8 mouse cellular contexts compared by ENCODE assay signal in genomic region chr15:5243036-5243958, GRCm38 (mm10). TPM values are rescaled to one million over a fixed set of nuclear protein-coding genes. Genes with fewer than 3 reads are reported as not detected.
DNase-seq lines count a peak whose midpoint lies in the region; ATAC-seq and TF ChIP-seq lines count a peak whose summit lies in the region.

No protein-coding gene starts in this region.

- H3K27ac ChIP-seq in kidney, embryonic 14.5 days (ENCODE audit: low read depth, low read length): no peak overlapping the region
- H3K27ac ChIP-seq in heart, embryonic 10.5 days: no peak overlapping the region
- no peak overlapping the region for H3K27ac ChIP-seq in limb, embryonic 11.5 days (replicated peaks; ENCODE audit: low read depth, low read length)
- no peak overlapping the region for H3K27ac ChIP-seq in midbrain, postnatal 0 days (ENCODE audit: low read depth, low read length)

- ATAC-seq in kidney, embryonic 14.5 days (ENCODE audit: low FRiP score, low TSS enrichment): no peak
- ATAC-seq in activated CD4-positive, CD25-positive, alpha-beta regulatory T cell, adult 4 months: peak; percentile 12
- ATAC-seq in limb, embryonic 11.5 days (ENCODE audit: insufficient number of reproducible peaks, low FRiP score, low TSS enrichment, low read depth): no peak
- 0 out of 2 replicates have a peak, but pooled peaks have one; percentile 0 for ATAC-seq in midbrain, postnatal 0 days (ENCODE audit: low FRiP score)

- H3K4me3 ChIP-seq in kidney, embryonic 14.5 days (ENCODE audit: low read length): peak overlapping the region; percentile 57
- peak overlapping the region; percentile 77 for H3K4me3 ChIP-seq in heart, embryonic 10.5 days
- peak overlapping the region; percentile 51 for H3K4me3 ChIP-seq in limb, embryonic 11.5 days (ENCODE audit: low read depth, low read length)
- H3K4me3 ChIP-seq in midbrain, postnatal 0 days (ENCODE audit: low read depth, low read length): peak overlapping the region; percentile 42

- H3K9me3 ChIP-seq in kidney, embryonic 14.5 days (ENCODE audit: control insufficient read depth, low read length): no peaks in the 10 kb centered on the region
- H3K9me3 ChIP-seq in heart, embryonic 10.5 days: no peaks in the 10 kb centered on the region
- H3K9me3 ChIP-seq in limb, embryonic 11.5 days (ENCODE audit: control insufficient read depth, low read length): no peaks in the 10 kb centered on the region
- no peaks in the 10 kb centered on the region for H3K9me3 ChIP-seq in midbrain, postnatal 0 days (ENCODE audit: low read length)

- no peaks in the 10 kb centered on the region for H3K36me3 ChIP-seq in kidney, embryonic 14.5 days (ENCODE audit: control insufficient read depth, insufficient read depth, low read length)
- H3K36me3 ChIP-seq in heart, embryonic 10.5 days: no peaks in the 10 kb centered on the region
- H3K36me3 ChIP-seq in limb, embryonic 11.5 days (ENCODE audit: control insufficient read depth, insufficient read depth, low read length): no peaks in the 10 kb centered on the region
- H3K36me3 ChIP-seq in midbrain, postnatal 0 days (ENCODE audit: insufficient read depth, low read length): no peaks in the 10 kb centered on the region

- H3K4me2 ChIP-seq in kidney, embryonic 14.5 days (replicated peaks; ENCODE audit: low read depth, low read length): peak overlapping the region; percentile 99
- H3K4me2 ChIP-seq in limb, embryonic 11.5 days (ENCODE audit: low read depth, severe bottlenecking): peak overlapping the region; percentile 96
- H3K4me2 ChIP-seq in midbrain, postnatal 0 days (ENCODE audit: low read depth, low read length, poor library complexity, severe bottlenecking): peak overlapping the region; percentile 90

- intact Hi-C loops in left cerebral cortex, postnatal 25 days (cut with DNase I): no loop called here

- WGBS in kidney, embryonic 14.5 days: 5% methylated on average over 40 of the region's 40 CpGs
- 6% methylated on average over 40 of the region's 40 CpGs for WGBS in heart, embryonic 10.5 days
- WGBS in limb, embryonic 11.5 days: 7% methylated on average over 40 of the region's 40 CpGs
- 6% methylated on average over 40 of the region's 40 CpGs for WGBS in midbrain, postnatal 0 days

- H3K27me3 ChIP-seq in kidney, embryonic 14.5 days (ENCODE audit: control insufficient read depth, insufficient read depth, low read length): peaks cover 18% of the 10 kb centered on the region; the same call in 1 of the 2 replicates
- H3K27me3 ChIP-seq in heart, embryonic 10.5 days (ENCODE audit: insufficient read depth, poor library complexity, severe bottlenecking): peaks cover 43% of the 10 kb centered on the region
- H3K27me3 ChIP-seq in limb, embryonic 11.5 days (ENCODE audit: control insufficient read depth, insufficient read depth, low read length): peaks cover 21% of the 10 kb centered on the region
- peaks cover 33% of the 10 kb centered on the region for H3K27me3 ChIP-seq in midbrain, postnatal 0 days (ENCODE audit: insufficient read depth, low read length)

- H3K4me1 ChIP-seq in kidney, embryonic 14.5 days (ENCODE audit: control insufficient read depth, insufficient read depth, low read length): peaks cover 19% of the 10 kb centered on the region
- H3K4me1 ChIP-seq in heart, embryonic 10.5 days: peaks cover 32% of the 10 kb centered on the region
- H3K4me1 ChIP-seq in limb, embryonic 11.5 days (ENCODE audit: control insufficient read depth, insufficient read depth, low read length): peaks cover 12% of the 10 kb centered on the region
- H3K4me1 ChIP-seq in midbrain, postnatal 0 days (ENCODE audit: insufficient read depth, low read length): 0 out of 2 replicates have a peak, but pooled peaks cover 6% of the 10 kb centered on the region

- no peak for TF ChIP-seq CTCF in midbrain, postnatal 0 days (IDR thresholded peaks at IDR 0.05)

- no peak for DNase-seq in kidney, adult 11 months
- DNase-seq in heart, embryonic 10.5 days (ENCODE audit: low spot score): no peak
- peak; percentile 43 for DNase-seq in limb, embryonic 11.5 days (ENCODE audit: low spot score)
- DNase-seq in midbrain, postnatal 0 days (ENCODE audit: low spot score): no peak
- no peak for DNase-seq in left cerebral cortex, postnatal 25 days (ENCODE audit: low spot score in 2 of 2)
- DNase-seq in adrenal gland, adult 18-20 months (ENCODE audit: low spot score in 2 of 2): no peak

- H3K9ac ChIP-seq in kidney, embryonic 14.5 days (ENCODE audit: low read depth, low read length): peak overlapping the region; percentile 51
- H3K9ac ChIP-seq in limb, embryonic 11.5 days (ENCODE audit: low read length): peak overlapping the region; percentile 38; the same call in 1 of the 2 replicates
- 0 out of 2 replicates have a peak overlapping the region, but pooled peaks have one; percentile 29 for H3K9ac ChIP-seq in midbrain, postnatal 0 days (replicated peaks; ENCODE audit: low read length, poor library complexity, severe bottlenecking)

RNA-seq across cellular contexts. Expression of gene Ptger4, which starts 0.7 kb away (rescaled TPM):
- 3.0 and 5.9 TPM in 2 replicates for polyA plus RNA-seq in kidney, embryonic 14.5 days (2014; fragmentation: Nextera tagmentation; extraction: Ambion mirVana)
- 10 to 100 TPM; 33.9 to 36.7 TPM for polyA plus RNA-seq in activated CD4-positive, CD25-positive, alpha-beta regulatory T cell, adult 4 months (2017; shearing (Covaris generic))
- polyA plus RNA-seq in heart, embryonic 10.5 days (2016; fragmentation: Nextera tagmentation; extraction: Ambion mirVana): 0.90 and 1.8 TPM in 2 replicates
- 1.4 TPM in 2 replicates for polyA plus RNA-seq in limb, embryonic 11.5 days (2014; fragmentation: Nextera tagmentation; extraction: Ambion mirVana)
- total RNA-seq in midbrain, postnatal 0 days (2014; rRNA removed): 1.9 and 2.5 TPM in 2 replicates
- polyA plus RNA-seq in midbrain, postnatal 0 days (2015; fragmentation: Nextera tagmentation; extraction: Ambion mirVana): 1.7 and 2.0 TPM in 2 replicates
- 1 to 10 TPM; 1.1 to 1.5 TPM for total RNA-seq in left cerebral cortex, postnatal 25 days (2021)
- total RNA-seq in adrenal gland, adult 18-20 months (2021): 1 to 10 TPM; 1.1 to 1.3 TPM

RNA-seq across cellular contexts. Expression of gene Ttc33, which starts 58.0 kb away (rescaled TPM):
- 49.8 and 50.3 TPM in 2 replicates for polyA plus RNA-seq in kidney, embryonic 14.5 days (2014; fragmentation: Nextera tagmentation; extraction: Ambion mirVana)
- polyA plus RNA-seq in activated CD4-positive, CD25-positive, alpha-beta regulatory T cell, adult 4 months (2017; shearing (Covaris generic)): 10 to 100 TPM; 59.4 to 68.8 TPM
- polyA plus RNA-seq in heart, embryonic 10.5 days (2016; fragmentation: Nextera tagmentation; extraction: Ambion mirVana): 30.3 and 34.0 TPM in 2 replicates
- 46.2 and 47.2 TPM in 2 replicates for polyA plus RNA-seq in limb, embryonic 11.5 days (2014; fragmentation: Nextera tagmentation; extraction: Ambion mirVana)
- total RNA-seq in midbrain, postnatal 0 days (2014; rRNA removed): 31.2 and 35.9 TPM in 2 replicates
- polyA plus RNA-seq in midbrain, postnatal 0 days (2015; fragmentation: Nextera tagmentation; extraction: Ambion mirVana): 45.8 and 51.0 TPM in 2 replicates
- total RNA-seq in left cerebral cortex, postnatal 25 days (2021): 10 to 100 TPM; 74.6 to 75.6 TPM
- total RNA-seq in adrenal gland, adult 18-20 months (2021): 10 to 100 TPM; 37.4 to 51.1 TPM

Comparison
In these comparisons a context has a peak if more than half of its experiments do, and no peak if none do; other contexts are left out.
1. ATAC-seq: peak in activated CD4-positive, CD25-positive, alpha-beta regulatory T cell, adult 4 months (single experiment) and midbrain, postnatal 0 days (single experiment); none in kidney, embryonic 14.5 days (single experiment) and limb, embryonic 11.5 days (single experiment).
2. Peak in every context shown above with its lines, with median percentiles within 50 percentile points of each other: H3K4me2 ChIP-seq, H3K4me3 ChIP-seq and H3K9ac ChIP-seq.